Mouse (Mus musculus) cerebellum, postnatal 14 days (tissue): Measurements from ENCODE around the gene Msl2.

Source experiments
- DNase-seq, 2 experiments: peaks; one replicate each; pipeline ENCODE4 v3.0.0; 2021; ENCODE audit warnings: mixed read lengths in 2 of 2

The Msl2 gene

DNA sequence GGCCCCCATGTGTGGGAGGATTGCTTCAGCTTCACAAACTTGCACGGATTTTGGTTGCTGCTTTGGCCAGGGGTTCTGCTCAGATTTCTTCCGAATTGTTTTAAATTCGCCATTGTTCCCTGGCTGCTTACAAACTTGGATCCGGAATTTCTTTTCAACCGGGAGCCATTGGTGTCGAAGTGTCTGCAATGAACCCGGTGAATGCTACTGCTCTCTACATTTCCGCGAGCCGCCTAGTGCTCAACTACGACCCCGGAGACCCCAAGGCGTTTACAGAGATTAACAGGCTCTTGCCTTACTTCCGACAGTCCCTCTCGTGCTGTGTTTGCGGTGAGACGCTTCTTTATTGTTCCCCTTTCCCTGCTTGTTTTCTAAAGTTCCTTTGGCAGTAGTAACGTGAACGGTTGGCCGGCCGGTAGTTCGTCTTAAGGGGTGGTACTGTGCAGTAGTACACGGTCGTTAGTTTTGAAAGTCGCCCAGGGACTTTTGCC lies 1.2 kb downstream of the Msl2 start:
- DNase-seq, result peak in 1 of 2 experiments; percentile 27

GRCm38 (mm10) chr9:101075694-101076093 lies 1.8 kb downstream of the Msl2 start:
- DNase-seq, result no peak

DNA sequence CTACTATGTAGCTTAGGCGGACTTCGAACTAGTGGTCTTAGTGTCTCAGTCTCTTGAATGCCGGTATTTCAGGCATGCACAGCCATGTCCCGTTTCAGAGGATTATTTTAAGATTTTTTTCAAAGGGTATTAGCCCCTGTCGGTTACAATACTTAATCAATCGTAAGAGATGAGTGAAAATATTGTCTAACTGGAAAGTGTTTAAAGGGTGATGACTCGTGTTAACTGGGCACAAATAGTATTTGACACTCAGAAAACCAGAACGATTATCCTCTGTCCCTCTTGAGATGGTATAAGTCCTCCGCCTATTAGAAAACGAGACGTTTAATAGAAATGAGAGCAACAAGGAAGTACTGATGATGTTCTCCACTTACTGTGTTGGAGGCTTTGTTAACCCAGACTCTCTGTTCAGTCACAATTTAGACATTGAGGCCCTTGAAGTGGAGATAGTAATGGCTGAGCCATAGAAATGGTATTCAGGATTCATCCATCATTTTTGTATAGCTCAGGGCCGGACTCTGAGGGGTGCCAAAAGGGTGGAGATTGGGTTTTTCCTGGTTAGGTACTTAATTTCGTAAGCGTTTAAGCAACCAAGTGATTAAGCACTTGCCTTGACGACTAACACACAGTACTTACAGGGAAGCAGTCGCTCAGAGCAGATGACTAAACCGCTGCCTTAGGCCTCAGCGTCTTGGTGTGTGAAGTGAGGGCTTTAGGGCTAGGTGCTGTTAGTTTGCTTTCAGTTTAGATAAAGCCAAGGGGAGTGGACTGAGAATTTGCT lies 2.4 kb downstream of the Msl2 start:
- DNase-seq, result no peak

- no peak for DNase-seq
Measured at GRCm38 (mm10) chr9:101077486-101077885, 3.6 kb downstream of the Msl2 start.

DNA sequence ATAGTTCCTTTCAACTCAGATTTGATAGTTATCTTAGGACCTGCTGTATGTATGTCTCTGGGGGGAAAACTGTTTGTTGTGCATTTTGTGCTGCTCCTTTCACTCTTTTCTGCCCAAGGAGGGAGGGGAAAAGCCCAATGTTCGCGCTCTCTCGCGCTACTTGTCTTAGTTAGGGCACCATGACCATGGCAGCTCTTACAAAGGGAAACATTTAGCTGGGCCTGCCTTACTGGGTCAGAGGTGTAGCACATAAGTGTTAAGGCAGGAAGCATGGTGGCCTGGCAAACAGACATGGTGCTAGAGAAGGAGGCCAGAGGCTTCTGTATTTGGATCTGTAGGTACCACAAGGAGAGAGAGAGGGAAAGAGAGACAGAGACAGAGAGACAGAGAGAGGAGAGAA lies 4.7 kb downstream of the Msl2 start:
- DNase-seq, result no peak

DNA sequence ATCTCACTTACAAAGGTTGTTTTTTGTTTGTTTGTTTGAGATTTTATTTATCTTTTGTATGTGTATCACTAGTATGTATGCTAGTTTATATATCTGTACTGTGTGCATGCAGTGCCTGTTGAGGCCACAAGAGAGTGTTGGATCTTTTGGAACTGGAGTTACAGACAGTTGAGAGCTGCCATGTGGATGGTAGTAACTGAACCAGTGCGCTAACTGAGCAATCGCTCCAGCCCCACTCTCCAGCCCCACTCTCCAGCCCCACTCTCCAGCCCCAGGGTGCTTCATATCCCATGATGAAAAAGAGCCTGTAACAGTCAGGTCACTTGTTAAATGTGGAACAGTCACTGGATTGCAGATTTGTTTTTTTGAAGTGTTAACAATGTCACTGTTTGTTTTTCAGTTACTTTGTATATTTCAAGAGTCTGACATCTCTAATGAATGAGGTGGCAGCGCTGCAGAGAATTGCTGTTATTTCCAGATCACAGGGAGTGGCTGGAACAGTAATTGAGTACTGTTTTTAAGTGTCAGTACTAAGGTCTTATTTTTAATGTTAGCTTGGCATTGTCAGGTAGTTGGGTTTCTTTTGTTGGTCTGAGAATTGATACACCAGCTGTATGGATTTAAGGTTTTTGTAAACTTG lies 6.3 kb downstream of the Msl2 start:
- DNase-seq, result no peak

- no peak for DNase-seq
Measured at GRCm38 (mm10) chr9:101083728-101084127, 9.8 kb downstream of the Msl2 start.

GRCm38 (mm10) chr9:101095425-101095824 lies 21.5 kb downstream of the Msl2 start:
- DNase-seq, result no peak

DNA sequence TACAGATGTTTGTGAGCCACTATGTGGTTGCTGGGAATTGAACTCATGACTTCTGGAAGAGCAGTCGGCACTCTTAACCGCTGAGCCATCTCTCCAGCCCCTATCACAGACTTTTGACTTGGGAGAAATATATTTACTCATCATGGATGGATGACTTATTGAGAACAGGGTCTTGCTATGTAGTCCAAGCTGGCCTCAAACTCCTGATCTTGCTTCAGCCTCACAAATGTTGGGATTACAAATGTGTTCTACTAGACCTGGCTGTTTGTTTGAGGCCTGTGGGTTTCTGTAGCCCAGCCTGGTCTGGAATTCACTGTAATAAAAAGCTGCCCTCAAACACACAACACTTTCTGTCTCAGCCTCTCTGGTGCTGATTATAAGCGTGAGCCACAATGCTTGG lies 22.6 kb downstream of the Msl2 start:
- DNase-seq, result no peak

GRCm38 (mm10) chr9:101097542-101097941 lies 23.6 kb downstream of the Msl2 start:
- DNase-seq, result no peak

DNA sequence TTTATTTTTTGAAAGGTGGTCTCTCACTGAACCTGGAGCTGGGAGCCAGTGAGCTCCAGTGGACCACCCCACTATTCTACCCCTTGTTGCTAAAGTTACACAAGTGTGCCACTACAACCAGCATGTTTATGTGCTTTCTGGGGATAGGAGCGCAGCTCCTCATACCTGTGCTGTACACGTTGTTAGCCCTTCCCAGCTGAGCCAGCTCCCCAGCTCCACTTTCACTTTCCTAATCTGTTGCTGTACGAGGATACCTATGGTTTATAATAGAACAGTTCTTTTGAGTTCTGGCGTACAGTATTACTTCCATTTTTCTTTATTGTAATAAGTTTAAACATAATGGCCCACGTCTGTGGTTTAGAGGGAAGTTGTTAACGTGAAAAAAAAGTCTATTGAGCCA lies 25.5 kb downstream of the Msl2 start:
- no peak for DNase-seq

- no peak for DNase-seq
Measured at GRCm38 (mm10) chr9:101100163-101100562, 26.3 kb downstream of the Msl2 start.

DNA sequence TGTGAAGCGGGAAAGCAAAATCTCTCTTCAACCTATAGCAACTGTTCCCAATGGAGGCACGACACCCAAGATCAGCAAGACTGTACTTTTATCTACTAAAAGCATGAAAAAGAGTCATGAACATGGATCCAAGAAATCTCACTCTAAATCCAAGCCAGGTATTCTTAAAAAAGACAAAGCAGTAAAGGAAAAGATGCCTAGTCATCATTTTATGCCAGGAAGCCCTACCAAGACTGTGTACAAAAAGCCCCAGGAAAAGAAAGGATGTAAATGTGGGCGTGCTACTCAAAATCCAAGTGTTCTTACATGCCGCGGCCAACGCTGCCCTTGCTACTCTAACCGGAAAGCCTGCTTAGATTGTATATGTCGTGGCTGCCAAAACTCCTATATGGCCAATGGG lies 27.6 kb downstream of the Msl2 start:
- no peak for DNase-seq

- DNase-seq, result no peak
Measured at GRCm38 (mm10) chr9:101102288-101102687, 28.4 kb downstream of the Msl2 start.

- DNase-seq, result no peak
Measured at GRCm38 (mm10) chr9:101104931-101105330, 31.0 kb downstream of the Msl2 start.

DNA sequence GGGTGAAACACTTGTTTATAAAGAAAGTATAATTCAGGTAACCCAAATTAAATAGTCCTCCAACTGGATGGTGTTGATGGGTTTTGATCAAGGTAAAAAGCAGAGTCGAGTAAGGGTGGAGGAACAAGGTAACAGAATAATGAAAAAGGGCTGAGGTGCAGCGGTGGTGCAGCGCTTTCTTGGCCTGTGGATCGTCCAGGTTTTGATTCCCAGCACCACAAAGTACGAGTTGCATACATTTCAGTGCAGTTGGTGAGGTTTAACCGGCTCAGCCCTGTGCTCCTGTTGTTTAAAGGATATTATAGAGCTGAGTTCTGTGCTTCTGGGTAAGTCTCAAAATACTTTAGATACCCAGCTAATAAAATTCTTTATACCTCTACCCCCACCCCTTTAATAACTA lies 31.8 kb downstream of the Msl2 start:
- DNase-seq, result no peak

DNA sequence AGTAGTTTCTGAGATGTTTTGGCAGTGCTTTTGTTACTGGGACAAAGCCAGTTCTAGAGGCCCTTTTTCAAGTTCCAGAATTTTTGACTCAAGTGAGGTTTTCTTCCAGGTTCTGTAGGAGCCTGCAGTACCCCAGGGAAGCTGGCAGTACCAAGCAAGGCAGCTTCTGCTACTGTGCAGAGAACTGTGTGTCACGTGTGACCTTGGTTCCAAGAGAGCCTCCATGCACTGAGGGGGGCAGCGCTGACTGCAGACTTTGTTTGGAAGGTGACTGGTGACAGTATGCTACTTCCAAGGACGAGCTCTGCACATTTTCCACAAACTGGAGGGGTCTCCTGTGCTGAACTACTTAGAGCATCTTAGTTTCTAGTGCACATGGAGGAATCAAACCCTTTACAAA lies 33.5 kb downstream of the Msl2 start:
- peak; percentile 31 to 42 for DNase-seq

DNA sequence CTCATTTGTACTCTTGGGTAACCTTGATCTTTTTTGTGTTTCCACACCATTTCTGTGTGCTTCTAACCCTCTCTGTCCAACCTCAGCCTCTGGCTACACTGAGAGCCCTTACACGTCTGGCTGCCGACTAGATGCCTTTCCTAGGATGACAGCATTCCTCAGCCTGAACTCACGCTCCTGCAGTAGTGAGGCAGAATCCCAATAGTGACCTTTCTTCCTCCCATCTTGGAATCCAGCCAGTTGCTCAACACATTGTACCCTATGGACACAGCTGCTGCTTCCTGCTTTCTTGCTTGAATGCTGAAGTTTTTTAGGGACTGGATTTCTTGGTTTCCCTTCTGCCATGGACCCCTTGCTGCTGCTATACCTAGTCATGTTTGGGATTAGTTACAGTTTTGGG lies 36.1 kb downstream of the Msl2 start:
- DNase-seq, result no peak

DNA sequence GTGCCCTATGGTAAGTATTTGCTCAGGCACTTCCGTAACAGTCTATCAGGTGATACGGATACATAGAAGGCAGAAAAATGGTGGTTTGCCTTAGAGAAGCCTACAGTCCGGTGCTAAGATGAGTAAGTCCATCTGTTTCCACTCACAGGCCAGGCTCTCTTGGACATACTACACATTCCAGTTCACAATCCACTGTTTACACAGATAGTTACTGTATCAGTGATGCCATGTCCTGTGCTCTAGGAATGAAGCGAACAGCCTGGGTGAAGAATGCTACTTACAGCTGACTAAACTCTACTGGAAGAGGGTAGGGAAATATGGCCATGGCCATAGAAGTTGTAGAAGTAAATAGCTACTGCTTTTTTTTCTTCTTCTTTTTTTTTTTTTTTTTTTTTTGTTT lies 39.4 kb downstream of the Msl2 start:
- no peak for DNase-seq

GRCm38 (mm10) chr9:101114182-101114884 lies 40.4 kb downstream of the Msl2 start:
- no peak for DNase-seq

DNA sequence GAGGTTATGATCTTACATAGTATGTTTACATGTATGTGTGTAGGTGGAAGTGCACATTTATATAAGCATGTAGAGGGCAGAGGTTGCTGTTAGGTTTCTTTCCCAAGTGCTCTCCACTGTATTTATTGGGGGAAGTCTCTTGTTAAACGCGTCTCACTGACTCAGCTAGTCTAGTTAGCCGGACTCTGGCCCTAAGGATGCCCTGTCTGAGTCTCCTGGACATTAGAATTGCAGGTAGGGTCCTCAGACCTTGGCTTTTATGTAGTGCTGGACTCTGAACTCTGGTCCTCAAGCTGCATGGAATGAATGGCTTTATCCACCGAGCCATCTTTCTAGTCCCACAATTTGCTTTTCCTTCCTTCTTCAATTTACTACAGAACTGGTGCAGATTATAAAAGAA lies 69.7 kb downstream of the Msl2 start:
- DNase-seq, result no peak

DNA sequence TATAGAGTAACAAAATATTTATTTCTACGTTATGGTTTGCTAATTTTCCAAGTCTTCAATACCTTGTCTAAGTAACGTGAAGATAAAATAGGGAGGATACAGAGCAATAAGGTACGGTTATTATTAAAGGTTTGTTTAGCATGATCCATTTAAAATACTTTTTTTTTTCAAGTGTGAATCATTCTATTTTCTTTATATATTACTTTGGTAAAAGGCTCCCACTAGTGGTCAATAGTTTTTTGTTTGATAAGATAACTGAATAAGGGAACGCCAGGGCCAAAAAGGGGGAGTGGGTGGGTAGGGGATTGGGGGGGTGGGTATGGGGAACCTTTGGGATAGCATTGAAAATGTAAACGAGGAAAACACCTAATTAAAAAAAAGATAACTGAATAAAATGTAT lies 79.0 kb downstream of the Msl2 start:
- no peak for DNase-seq
